Mouse (Mus musculus) heart, embryonic 10.5 days (tissue): ENCODE data around the gene Adarb2. TPM values are rescaled to one million over a fixed set of nuclear protein-coding genes. Genes with fewer than 3 reads are reported as not detected.

Source experiments
- DNase-seq: peaks from one replicate; pipeline ENCODE4 v3.0.0-alpha.2; 2017; ENCODE audit warnings: low spot score
- H3K27ac ChIP-seq: fragments of 300-500 bp; sonication (generic); 2 replicates; pipeline ENCODE4 v1.5.1; 2016; ENCODE audit warnings: mild to moderate bottlenecking
- H3K27me3 ChIP-seq: fragments of 300-500 bp; sonication (generic); 2 replicates; pipeline ENCODE4 v1.6.1; 2016; ENCODE audit warnings: mild to moderate bottlenecking; ENCODE audit not compliant: poor library complexity, insufficient read depth, severe bottlenecking
- H3K36me3 ChIP-seq: fragments of 300-500 bp; sonication (generic); 2 replicates; pipeline ENCODE4 v1.6.1; 2016; ENCODE audit warnings: mild to moderate bottlenecking, moderate library complexity
- H3K4me1 ChIP-seq: fragments of 300-500 bp; sonication (generic); 2 replicates; pipeline ENCODE4 v1.6.1; 2016; ENCODE audit warnings: mild to moderate bottlenecking
- H3K4me3 ChIP-seq: fragments of 300-500 bp; sonication (generic); 2 replicates; pipeline ENCODE4 v1.5.1; 2016; ENCODE audit warnings: mild to moderate bottlenecking, moderate library complexity
- H3K9me3 ChIP-seq: fragments of 300-500 bp; sonication (generic); 2 replicates; pipeline ENCODE4 v1.6.1; 2016; ENCODE audit warnings: mild to moderate bottlenecking, moderate library complexity
- WGBS: fragments of 180-500 bp; shearing (Covaris S2); methylation state at CpG from one replicate; pipeline ENCODE4 v1.1.7; 2016; 5-methylcytosine and 5-hydroxymethylcytosine counted together
- polyA plus RNA-seq: library from polyadenylated mRNA; unstranded; fragments of >200 nt; fragmentation: Nextera tagmentation; extraction: Ambion mirVana; gene quantifications from 2 replicates; pipeline ENCODE4 v1.2.1, GENCODE M21; 2016

Adarb2 gene
- polyA plus RNA-seq, 1 experiment from 2014 or later, result 0.51 TPM

DNA sequence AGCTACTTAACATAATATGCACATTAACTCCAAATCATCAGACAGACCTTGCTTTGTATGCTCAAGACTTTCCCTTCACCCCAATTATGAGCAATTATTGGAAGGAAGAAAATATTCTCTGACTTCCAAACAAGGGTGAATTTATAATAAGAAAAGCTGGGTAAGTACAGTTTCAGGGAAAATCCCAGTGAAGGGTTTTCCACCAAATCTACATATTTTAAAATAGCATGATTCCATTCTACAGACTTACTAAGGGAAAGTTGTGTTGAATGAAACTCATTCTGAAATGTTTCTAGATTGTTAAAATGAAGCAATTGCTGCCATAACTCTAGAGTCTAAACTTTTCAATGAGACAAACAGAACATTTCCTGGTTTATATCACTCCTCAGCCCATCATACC is 277.3 kb downstream of the Adarb2 start:
- no peak overlapping the region for H3K27ac ChIP-seq
- no peaks in the 10 kb centered on the region for H3K4me1 ChIP-seq
- DNase-seq, result no peak
- no peaks in the 10 kb centered on the region for H3K36me3 ChIP-seq
- H3K27me3 ChIP-seq, result no peaks in the 10 kb centered on the region
- no peak overlapping the region for H3K4me3 ChIP-seq
- H3K9me3 ChIP-seq, result no peaks in the 10 kb centered on the region

DNA sequence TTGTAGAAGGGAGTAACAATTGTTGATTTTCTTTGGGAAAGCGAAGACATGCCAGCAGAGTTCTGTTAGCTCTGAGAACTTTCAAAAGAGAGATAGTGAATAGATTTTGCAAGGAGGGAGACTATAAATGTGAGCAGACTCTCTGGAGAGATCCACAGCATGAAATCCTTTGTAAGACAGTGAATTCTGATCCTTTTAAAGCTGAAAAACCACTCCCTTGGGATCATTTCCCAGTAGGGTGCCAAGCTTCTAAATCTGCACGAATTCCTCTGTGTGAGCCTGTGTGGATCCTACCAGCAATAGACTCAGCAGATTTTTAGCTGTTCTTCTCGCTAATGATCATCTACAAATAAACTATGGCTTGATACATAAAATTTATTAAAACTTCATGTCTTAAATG is 278.7 kb downstream of the Adarb2 start:
- Histone ChIP-seq H3K4me3 (no peak overlapping the region), H3K27ac (no peak overlapping the region), H3K4me1 (no peaks in the 10 kb centered on the region), H3K36me3 (no peaks in the 10 kb centered on the region), H3K27me3 (no peaks in the 10 kb centered on the region), H3K9me3 (no peaks in the 10 kb centered on the region)
- DNase-seq, result no peak
- 52% methylated on average over 3 of the region's 3 CpGs for WGBS

DNA sequence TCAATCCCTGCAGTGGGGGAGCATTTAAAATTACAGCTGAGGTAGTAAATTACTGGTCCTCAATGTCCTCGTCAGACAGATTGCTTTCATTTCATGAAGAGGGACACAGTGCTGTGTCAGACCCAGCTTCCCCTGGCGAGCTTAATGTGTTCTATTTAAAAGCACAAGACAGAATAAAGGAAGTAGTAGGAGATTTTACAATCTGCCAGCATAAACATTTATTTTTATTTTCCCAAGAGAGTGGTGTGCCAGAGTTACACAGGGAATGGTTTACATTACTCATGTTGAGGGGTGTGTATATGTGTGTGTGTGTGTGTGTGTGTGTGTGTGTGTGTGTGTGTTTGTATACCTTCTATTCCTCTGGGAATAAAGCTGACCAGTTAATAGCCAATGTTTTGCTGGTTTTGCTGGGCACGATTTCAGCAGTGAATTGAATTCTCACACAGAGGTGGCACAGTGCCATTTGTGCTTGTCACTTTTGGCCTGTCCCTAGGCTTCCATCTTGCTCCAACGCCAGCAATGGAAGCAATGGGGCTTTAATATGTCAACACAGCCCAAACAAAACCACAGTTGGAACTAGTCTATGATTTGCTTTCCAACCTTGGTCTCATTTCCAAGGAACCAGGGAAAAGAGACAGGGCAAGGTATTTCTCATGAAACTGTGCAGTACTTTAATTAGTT is 282.1 kb downstream of the Adarb2 start:
- WGBS, result 64% methylated on average over 4 of the region's 4 CpGs
- Histone ChIP-seq H3K27me3 (no peaks in the 10 kb centered on the region), H3K4me1 (no peaks in the 10 kb centered on the region), H3K36me3 (no peaks in the 10 kb centered on the region), H3K4me3 (no peak overlapping the region), H3K9me3 (no peaks in the 10 kb centered on the region), H3K27ac (no peak overlapping the region)
- no peak for DNase-seq

GRCm38 (mm10) chr13:8487756-8488434 is 285.2 kb downstream of the Adarb2 start:
- H3K27me3 ChIP-seq, result no peaks in the 10 kb centered on the region
- no peak for DNase-seq
- no peaks in the 10 kb centered on the region for H3K36me3 ChIP-seq
- H3K4me3 ChIP-seq, result no peak overlapping the region
- H3K9me3 ChIP-seq, result no peaks in the 10 kb centered on the region
- 69% methylated on average over 5 of the region's 5 CpGs for WGBS
- H3K4me1 ChIP-seq, result no peaks in the 10 kb centered on the region
- H3K27ac ChIP-seq, result no peak overlapping the region

DNA sequence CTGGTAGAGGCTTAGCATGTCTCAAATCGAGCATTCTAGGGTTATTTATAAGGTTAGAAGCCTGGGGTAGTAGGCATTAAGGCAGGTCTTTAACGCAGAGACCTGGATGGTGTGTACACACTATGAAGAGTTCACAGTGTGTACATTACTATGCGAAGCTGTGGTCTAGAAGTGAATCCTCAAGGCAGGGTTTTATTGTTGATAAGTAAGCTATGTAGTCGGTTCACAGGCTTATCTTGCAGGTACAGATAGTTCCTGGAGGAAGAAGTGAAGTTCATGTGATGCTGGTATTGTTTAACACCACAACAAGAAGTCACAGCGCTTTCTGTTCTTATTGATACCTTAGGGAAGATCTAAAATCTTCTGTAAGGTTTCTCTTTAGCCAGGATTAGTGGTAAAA is 290.7 kb downstream of the Adarb2 start:
- Histone ChIP-seq H3K9me3 (no peaks in the 10 kb centered on the region), H3K4me3 (no peak overlapping the region), H3K27ac (no peak overlapping the region), H3K36me3 (no peaks in the 10 kb centered on the region), H3K27me3 (no peaks in the 10 kb centered on the region), H3K4me1 (no peaks in the 10 kb centered on the region)
- WGBS, result 66% methylated on average over 5 of the region's 5 CpGs
- no peak for DNase-seq

- WGBS, result 93% methylated on average over 5 of the region's 5 CpGs
- Histone ChIP-seq H3K27ac (no peak overlapping the region), H3K9me3 (no peaks in the 10 kb centered on the region), H3K4me1 (no peaks in the 10 kb centered on the region), H3K27me3 (no peaks in the 10 kb centered on the region), H3K36me3 (no peaks in the 10 kb centered on the region), H3K4me3 (no peak overlapping the region)
- no peak for DNase-seq
Measured at GRCm38 (mm10) chr13:8499551-8499950, 296.9 kb downstream of the Adarb2 start.

DNA sequence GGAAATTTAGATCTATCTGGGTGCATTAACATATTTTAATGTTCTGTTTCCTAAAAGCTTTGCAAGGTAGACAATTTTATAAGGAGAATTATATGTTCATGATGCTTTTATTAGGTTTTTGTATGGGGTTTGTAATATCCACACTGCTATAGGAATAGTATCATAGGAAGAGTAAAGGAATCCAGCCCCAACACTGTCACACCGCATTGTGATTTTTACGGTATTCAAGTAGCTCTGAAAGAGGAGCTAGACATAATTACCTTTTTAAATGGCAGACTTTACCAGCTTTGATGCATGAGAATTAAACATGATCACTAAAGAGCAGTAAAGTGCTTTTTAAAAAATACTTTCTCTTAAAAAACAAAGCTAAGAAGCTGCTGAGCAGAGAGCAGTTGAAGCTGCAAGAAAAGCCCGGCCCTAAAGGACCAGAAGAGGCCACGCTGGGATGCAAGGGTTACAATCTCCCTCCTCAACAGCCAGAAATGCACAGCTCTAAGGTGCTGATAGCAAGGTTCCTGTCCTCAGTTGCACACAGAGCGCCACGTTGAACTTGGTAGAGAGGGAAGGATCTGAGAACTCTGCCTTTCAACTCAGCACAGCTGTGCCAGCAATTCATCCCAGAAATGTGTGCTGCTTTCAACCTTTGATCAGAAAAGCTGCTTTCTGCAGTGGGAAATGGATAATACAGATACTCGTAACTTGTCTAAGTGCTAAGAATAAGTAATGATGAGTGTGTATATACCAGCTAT is 308.6 kb downstream of the Adarb2 start:
- 72% methylated on average over 7 of the region's 7 CpGs for WGBS
- no peaks in the 10 kb centered on the region for H3K9me3 ChIP-seq
- no peaks in the 10 kb centered on the region for H3K36me3 ChIP-seq
- no peaks in the 10 kb centered on the region for H3K4me1 ChIP-seq
- no peak overlapping the region for H3K27ac ChIP-seq
- no peak for DNase-seq
- H3K4me3 ChIP-seq, result no peak overlapping the region
- H3K27me3 ChIP-seq, result no peaks in the 10 kb centered on the region

GRCm38 (mm10) chr13:8515979-8516715 is 313.5 kb downstream of the Adarb2 start:
- no peak overlapping the region for H3K27ac ChIP-seq
- WGBS, result 69% methylated on average over 4 of the region's 4 CpGs
- no peak for DNase-seq

GRCm38 (mm10) chr13:8519204-8519603 is 316.5 kb downstream of the Adarb2 start:
- Histone ChIP-seq H3K4me1 (no peaks in the 10 kb centered on the region), H3K4me3 (no peak overlapping the region), H3K27me3 (no peaks in the 10 kb centered on the region), H3K9me3 (no peaks in the 10 kb centered on the region), H3K27ac (no peak overlapping the region), H3K36me3 (no peaks in the 10 kb centered on the region)
- no peak for DNase-seq
- WGBS, result 79% methylated on average over 5 of the region's 5 CpGs

More at GRCm38 (mm10) chr13:8515979-8516715, 313.5 kb downstream of the Adarb2 start:
- Histone ChIP-seq H3K36me3 (no peaks in the 10 kb centered on the region), H3K4me3 (no peak overlapping the region), H3K9me3 (no peaks in the 10 kb centered on the region), H3K4me1 (no peaks in the 10 kb centered on the region), H3K27me3 (no peaks in the 10 kb centered on the region)

DNA sequence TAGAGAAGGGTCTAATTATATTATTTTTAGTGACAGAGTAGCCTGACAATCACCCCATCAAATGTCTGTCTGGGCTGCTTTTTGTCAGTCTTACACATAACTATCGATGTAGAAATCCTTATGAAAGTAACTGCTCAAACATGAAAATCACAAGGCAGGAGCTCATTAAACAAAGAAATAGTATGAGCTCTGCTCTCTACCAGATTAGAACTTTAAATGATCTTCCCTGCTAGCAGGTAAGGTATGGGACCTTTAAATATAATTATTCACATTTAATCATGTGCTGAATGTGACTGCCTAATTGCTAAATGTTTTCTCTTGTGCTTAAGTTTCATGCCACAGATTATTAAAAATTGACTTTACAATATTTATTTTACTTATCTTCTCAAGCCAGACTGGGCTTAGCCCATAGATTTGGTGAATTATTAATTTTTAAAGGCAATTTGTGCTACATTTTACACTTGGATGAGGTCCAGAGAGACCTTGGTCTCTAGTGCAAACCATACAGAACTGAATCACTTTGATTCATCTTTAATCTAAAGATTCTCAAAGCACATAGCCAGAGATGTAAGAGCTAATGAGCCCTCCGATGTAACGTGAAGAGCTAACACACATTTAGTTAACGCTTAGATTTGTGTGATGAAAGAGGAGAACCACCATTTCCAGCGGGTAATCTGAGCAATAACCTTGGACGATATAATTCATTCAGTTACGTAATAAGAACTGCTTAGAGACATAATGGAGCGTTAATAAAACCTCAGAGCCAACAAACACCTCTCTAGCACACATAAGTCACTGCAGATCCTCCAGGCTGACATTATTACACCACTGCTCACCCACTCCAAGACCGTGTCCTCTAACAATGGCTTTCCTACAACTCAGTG is 323.3 kb downstream of the Adarb2 start:
- H3K9me3 ChIP-seq, result no peaks in the 10 kb centered on the region
- DNase-seq, result no peak
- H3K4me3 ChIP-seq, result no peak overlapping the region
- H3K27me3 ChIP-seq, result no peaks in the 10 kb centered on the region
- H3K27ac ChIP-seq, result no peak overlapping the region
- 85% methylated on average over 9 of the region's 9 CpGs for WGBS
- no peaks in the 10 kb centered on the region for H3K4me1 ChIP-seq
- no peaks in the 10 kb centered on the region for H3K36me3 ChIP-seq

DNA sequence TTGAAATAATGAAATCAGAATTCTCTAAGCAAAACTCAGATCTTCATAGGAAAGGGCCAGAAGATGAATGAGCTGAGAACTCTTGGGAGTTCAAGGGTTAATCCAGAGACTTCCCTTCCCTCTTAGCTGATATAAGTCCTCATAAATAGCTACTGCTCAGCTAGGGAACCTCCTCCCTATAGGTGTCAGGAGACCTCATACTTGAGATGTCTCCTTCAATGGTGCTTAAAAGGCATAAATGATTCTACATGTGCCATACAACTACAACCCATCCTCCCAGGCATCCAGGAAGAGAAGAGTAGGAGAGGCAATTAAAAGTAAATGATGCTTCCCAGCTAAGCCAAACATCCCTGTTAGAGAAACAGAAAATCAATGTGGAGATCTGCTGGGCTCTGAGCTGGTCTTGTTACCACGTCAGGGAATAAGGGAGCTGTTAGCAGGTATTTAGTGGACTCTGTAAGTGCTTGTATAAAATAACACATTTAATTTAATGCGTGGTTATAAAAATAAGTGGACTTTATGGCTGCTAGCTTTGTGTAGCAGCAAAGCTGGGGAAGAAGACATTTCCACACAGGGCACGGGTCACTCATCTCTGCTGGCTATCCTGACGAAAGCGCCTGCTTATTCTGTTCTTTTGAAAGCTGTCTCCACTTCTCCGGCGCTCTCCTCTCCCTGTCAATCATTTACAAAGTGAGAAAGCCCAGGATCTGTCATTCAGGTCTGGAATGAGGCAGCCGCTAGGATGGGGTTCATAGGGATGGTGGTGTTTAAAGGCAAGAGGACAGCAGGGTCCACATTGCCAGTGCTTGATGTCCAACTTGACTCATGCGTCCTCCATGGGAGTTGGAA is 331.8 kb downstream of the Adarb2 start:
- Histone ChIP-seq H3K36me3 (no peaks in the 10 kb centered on the region), H3K4me1 (no peaks in the 10 kb centered on the region)
- 58% methylated on average over 9 of the region's 9 CpGs for WGBS

More for the DNA sequence above, 331.8 kb downstream of the Adarb2 start:
- no peak overlapping the region for H3K4me3 ChIP-seq
- no peaks in the 10 kb centered on the region for H3K9me3 ChIP-seq
- no peak for DNase-seq
- no peaks in the 10 kb centered on the region for H3K27me3 ChIP-seq
- no peak overlapping the region for H3K27ac ChIP-seq
